Mouse (Mus musculus): ENCODE measurements at regions not wholly inside any gene's neighbourhood (a gene's known extent, or its start where the extent isn't known, plus 50 kb on each side); places are given as distances from the start of the nearest gene placed in this dataset.

GRCm38 (mm10) chr6:108910330-108910729 is 81.9 kb downstream of the Edem1 start:
- Histone ChIP-seq H3K4me3 (no peak overlapping the region), H3K27ac (no peak overlapping the region)
- DNase-seq (ENCODE audit: extremely low spot score in 1 of 2, low spot score in 2 of 2) = no peak
- intact Hi-C loops (cut with DNase I) = no loop called here
- TF ChIP-seq CTCF (IDR thresholded peaks at IDR 0.05) = no peak

DNA sequence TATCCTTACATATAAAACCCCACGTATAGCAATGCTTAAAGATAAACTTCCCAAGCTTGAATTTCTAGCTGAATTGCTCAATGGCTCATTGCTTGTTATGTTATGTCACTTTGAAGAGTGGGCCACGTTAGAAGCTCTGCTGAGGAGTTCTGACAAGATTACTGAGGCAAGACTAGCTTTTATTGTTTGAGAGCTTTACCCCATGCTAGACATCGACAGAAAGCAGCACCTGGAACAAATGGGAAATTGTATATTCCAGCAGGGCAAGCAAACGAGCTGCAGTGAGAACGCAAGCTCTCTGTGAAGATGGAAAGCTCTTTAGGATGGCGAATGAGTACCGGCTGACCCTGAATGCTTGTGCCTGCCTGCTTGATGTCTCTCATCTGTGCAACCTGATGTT is 84.1 kb downstream of the Edem1 start:
- no peak for DNase-seq (ENCODE audit: extremely low spot score in 1 of 2, low spot score in 2 of 2)
- intact Hi-C loops (cut with DNase I) = no loop called here
- no peak for TF ChIP-seq CTCF (IDR thresholded peaks at IDR 0.05)
- no peak overlapping the region for H3K27ac ChIP-seq
- no peak overlapping the region for H3K4me3 ChIP-seq

DNA sequence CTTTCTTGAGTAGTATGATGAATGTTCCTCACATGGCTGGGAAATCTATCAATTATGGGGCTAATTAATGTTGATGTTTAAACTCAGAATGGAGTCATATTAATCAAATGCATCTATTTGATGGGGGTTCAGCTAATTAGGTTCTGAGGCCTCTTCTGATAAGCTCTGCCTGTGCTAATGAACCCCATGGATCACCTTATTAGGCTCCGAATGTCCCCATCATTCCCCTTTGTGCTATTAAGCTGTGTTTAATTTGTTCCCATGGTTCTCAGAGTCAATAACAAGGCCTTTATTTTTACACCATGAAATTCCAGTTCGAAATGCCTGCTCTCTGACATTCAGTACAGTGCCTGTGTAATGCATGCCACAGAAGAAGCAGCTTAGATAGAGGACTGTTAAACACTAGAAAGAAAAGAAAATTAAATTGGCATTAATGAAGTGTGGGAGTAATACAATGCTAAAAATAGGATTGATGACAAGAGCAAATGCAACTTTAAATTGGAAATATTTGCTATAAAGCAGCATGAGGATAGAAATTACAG is 91.0 kb downstream of the Edem1 start:
- Histone ChIP-seq H3K4me3 (no peak overlapping the region), H3K27ac (no peak overlapping the region)
- DNase-seq (ENCODE audit: extremely low spot score in 1 of 2, low spot score in 2 of 2) = no peak
- intact Hi-C loops (cut with DNase I) = no loop called here
- TF ChIP-seq CTCF (IDR thresholded peaks at IDR 0.05) = no peak

GRCm38 (mm10) chr6:108921181-108921580 is 92.7 kb downstream of the Edem1 start:
- no peak for DNase-seq (ENCODE audit: extremely low spot score in 1 of 2, low spot score in 2 of 2)
- intact Hi-C loops (cut with DNase I) = no loop called here
- Histone ChIP-seq H3K27ac (no peak overlapping the region), H3K4me3 (no peak overlapping the region)
- TF ChIP-seq CTCF (IDR thresholded peaks at IDR 0.05) = no peak

DNA sequence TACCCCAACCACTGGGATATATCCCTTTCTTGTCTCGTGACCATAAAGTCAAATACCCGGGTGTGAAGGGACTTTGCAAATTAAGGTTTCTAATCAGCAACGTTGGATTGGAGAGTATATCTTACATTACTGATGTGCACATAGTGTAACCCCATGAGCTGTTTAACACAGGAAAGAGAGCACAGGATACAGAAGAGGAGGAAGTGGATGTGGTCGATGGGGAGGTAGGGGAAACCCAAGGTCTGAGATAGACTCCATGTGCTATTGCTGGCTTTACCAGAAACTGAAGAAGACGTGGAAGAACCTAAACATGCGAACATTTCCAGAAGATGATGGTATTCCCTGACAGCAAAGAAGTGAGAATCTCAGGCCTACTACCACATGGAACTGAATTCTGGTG is 94.1 kb downstream of the Edem1 start:
- DNase-seq (ENCODE audit: extremely low spot score in 1 of 2, low spot score in 2 of 2) = no peak
- intact Hi-C loops (cut with DNase I) = no loop called here
- TF ChIP-seq CTCF (IDR thresholded peaks at IDR 0.05) = no peak
- Histone ChIP-seq H3K4me3 (no peak overlapping the region), H3K27ac (no peak overlapping the region)

DNA sequence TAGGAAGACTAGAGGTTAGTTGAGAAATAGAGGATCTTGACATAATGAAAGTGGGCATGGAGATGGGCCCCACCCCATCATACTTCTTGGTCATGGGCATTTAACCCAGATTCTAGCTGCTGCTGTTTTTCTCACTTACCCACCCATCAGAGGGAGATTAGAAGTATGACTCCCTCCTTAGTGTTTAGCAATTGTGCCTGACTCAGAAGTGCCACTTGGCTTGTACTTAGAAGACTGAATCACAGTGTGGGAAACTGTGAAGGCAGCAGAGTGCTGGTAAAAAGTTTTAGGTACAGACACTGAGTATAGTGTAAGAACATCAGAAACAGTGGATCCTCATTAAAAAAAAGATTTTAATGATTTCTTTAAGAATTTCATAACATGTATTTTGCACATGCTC is 100.5 kb downstream of the Edem1 start:
- intact Hi-C loops (cut with DNase I) = loop anchor here (2.0 kb wide), 1 partner anchor 32 kb away; no protein-coding TSS in a partner anchor
- no peak for DNase-seq (ENCODE audit: extremely low spot score in 1 of 2, low spot score in 2 of 2)
- H3K4me3 ChIP-seq = no peak overlapping the region
- TF ChIP-seq CTCF (IDR thresholded peaks at IDR 0.05) = no peak
- H3K27ac ChIP-seq = no peak overlapping the region

DNA sequence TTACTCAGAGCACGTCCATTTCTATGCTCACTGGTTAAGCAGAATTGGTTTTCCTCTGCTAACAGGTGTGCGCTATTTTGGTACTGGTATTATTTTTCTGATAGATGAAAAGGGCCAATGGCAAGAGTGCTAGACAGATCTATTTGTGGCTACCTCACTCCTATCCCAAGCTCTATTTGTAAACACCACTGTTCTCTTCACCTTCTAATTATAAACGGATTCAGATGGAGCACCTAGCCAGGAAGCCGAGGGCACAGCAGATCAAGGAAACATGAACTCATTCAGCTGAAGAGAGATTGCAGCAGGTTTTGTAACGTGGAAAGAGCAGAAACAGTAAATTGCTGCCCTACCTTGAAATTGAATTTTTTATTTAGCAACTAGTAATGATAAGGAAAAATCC is 110.2 kb downstream of the Edem1 start:
- no peak overlapping the region for H3K27ac ChIP-seq
- intact Hi-C loops (cut with DNase I) = no loop called here
- no peak overlapping the region for H3K4me3 ChIP-seq
- no peak for TF ChIP-seq CTCF (IDR thresholded peaks at IDR 0.05)
- DNase-seq (ENCODE audit: extremely low spot score in 1 of 2, low spot score in 2 of 2) = no peak

DNA sequence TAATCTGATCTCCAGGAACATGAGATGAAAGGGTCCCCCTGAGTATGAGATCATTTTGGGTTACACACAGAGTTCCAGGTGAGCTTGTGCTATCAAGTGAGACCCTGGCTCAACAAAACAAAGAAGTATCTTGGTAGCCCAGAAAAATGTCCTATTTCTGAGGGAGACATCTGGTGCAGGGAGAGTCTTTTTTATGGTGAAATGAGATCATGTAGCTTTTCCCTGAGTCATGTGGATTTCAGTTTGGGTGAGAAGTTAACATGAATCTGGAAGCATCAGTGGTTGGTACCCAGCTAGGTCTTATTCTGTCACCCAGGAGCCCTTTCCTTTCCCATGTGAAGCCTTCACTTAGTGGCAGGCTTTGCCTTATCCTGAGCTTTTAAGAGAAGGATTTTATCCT is 113.8 kb downstream of the Edem1 start:
- TF ChIP-seq CTCF (IDR thresholded peaks at IDR 0.05) = no peak
- DNase-seq (ENCODE audit: extremely low spot score in 1 of 2, low spot score in 2 of 2) = no peak
- H3K27ac ChIP-seq = no peak overlapping the region
- intact Hi-C loops (cut with DNase I) = no loop called here
- H3K4me3 ChIP-seq = no peak overlapping the region

GRCm38 (mm10) chr6:108952389-108952788 is 123.9 kb downstream of the Edem1 start:
- H3K27ac ChIP-seq = no peak overlapping the region
- TF ChIP-seq CTCF (IDR thresholded peaks at IDR 0.05) = no peak
- H3K4me3 ChIP-seq = no peak overlapping the region
- DNase-seq (ENCODE audit: extremely low spot score in 1 of 2, low spot score in 2 of 2) = no peak
- intact Hi-C loops (cut with DNase I) = no loop called here

GRCm38 (mm10) chr6:108962810-108963209 is 134.4 kb downstream of the Edem1 start:
- Histone ChIP-seq H3K27ac (no peak overlapping the region), H3K4me3 (no peak overlapping the region)
- DNase-seq (ENCODE audit: extremely low spot score in 1 of 2, low spot score in 2 of 2) = no peak
- TF ChIP-seq CTCF (IDR thresholded peaks at IDR 0.05) = no peak
- intact Hi-C loops (cut with DNase I) = loop anchor here (5.0 kb wide), 1 partner anchor 184 kb away; no protein-coding TSS in a partner anchor

GRCm38 (mm10) chr6:108963295-108963694 is 134.9 kb downstream of the Edem1 start:
- intact Hi-C loops (cut with DNase I) = loop anchor here (5.0 kb wide), 1 partner anchor 184 kb away; no protein-coding TSS in a partner anchor
- TF ChIP-seq CTCF (IDR thresholded peaks at IDR 0.05) = peak; percentile 77

GRCm38 (mm10) chr6:108969477-108970176 is 141.2 kb downstream of the Edem1 start:
- DNase-seq (ENCODE audit: extremely low spot score in 1 of 2, low spot score in 2 of 2) = no peak
- TF ChIP-seq CTCF (IDR thresholded peaks at IDR 0.05) = no peak
- H3K27ac ChIP-seq = no peak overlapping the region
- intact Hi-C loops (cut with DNase I) = no loop called here
- H3K4me3 ChIP-seq = no peak overlapping the region

More at GRCm38 (mm10) chr6:108963295-108963694, 134.9 kb downstream of the Edem1 start:
- no peak overlapping the region for H3K27ac ChIP-seq
- H3K4me3 ChIP-seq = no peak overlapping the region
- peak; percentile 68 to 78 for DNase-seq (ENCODE audit: extremely low spot score in 1 of 2, low spot score in 2 of 2)
